Mouse (Mus musculus): Measurements from ENCODE around the gene Ski. TPM values are rescaled to one million over a fixed set of nuclear protein-coding genes. Genes with fewer than 3 reads are reported as not detected.
A peak's percentile ranks its signal among the peaks of the same experiment; 100 is the strongest.

Gene Ski
- polyA plus RNA-seq, 1 experiment from 2014 or later = 14.2 TPM

- ATAC-seq (ENCODE audit: low FRiP score) = no peak
- 83% methylated on average over 5 of the region's 5 CpGs for whole genome bisulfite sequencing
- no peak overlapping the region for H3K27ac ChIP-seq
Measured at GRCm38 (mm10) chr4:155126194-155126593, 96.2 kb downstream of the Ski start.

GRCm38 (mm10) chr4:155125310-155125709 is 97.1 kb downstream of the Ski start:
- H3K9ac ChIP-seq = no peak overlapping the region
- H3K4me2 ChIP-seq = no peak overlapping the region
- peaks cover 37% of the 10 kb centered on the region for H3K4me1 ChIP-seq
- H3K27me3 ChIP-seq = no peaks in the 10 kb centered on the region
- H3K36me3 ChIP-seq (replicated peaks) = no peaks in the 10 kb centered on the region
- H3K9me3 ChIP-seq = no peaks in the 10 kb centered on the region
- H3K4me3 ChIP-seq (replicated peaks) = no peak overlapping the region
- no peak overlapping the region for H3K27ac ChIP-seq
- no peak for ATAC-seq (ENCODE audit: low FRiP score)
- 61% methylated on average over 7 of the region's 7 CpGs for WGBS

More at GRCm38 (mm10) chr4:155126194-155126593, 96.2 kb downstream of the Ski start:
- no peaks in the 10 kb centered on the region for H3K27me3 ChIP-seq
- no peak overlapping the region for H3K4me2 ChIP-seq
- H3K9ac ChIP-seq = no peak overlapping the region
- H3K4me3 ChIP-seq (replicated peaks) = no peak overlapping the region
- H3K36me3 ChIP-seq (replicated peaks) = no peaks in the 10 kb centered on the region
- peaks cover 38% of the 10 kb centered on the region for H3K4me1 ChIP-seq
- no peaks in the 10 kb centered on the region for H3K9me3 ChIP-seq

DNA sequence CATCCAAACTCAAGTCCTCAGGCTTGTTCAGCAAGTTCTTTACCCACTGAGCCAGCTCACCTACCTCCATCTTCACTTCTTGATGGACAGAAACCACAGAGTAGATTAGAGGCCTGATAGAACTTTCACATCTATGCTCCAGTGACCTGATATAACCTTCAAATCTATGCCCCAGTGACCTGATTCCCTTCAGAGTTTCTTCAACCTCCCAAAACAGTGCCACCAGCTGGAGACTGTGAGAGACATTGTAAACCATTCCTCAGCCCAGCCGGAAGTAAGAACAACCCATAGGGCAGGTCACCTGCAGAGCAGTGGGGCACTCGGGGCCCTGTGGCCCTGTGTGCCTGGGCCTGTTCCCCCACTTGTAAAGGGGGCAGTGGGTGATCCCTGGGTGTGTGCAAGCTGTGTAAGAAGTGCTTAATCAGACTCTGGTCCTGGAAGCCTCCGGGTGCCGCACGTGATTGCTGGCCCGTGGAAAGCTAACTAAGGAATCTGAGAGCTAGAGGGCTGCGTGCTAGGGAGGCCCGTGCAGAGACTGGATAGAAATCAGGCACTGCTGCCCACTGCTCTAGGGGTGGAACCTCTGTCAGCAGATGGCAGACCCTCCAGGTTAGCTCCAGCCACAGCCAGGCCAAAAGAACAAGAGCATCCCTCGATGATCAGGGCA is 98.4 kb downstream of the Ski start:
- no peak for ATAC-seq (ENCODE audit: low FRiP score)
- no peak overlapping the region for H3K4me3 ChIP-seq (replicated peaks)
- H3K27ac ChIP-seq = no peak overlapping the region
- peaks cover 28% of the 10 kb centered on the region for H3K4me1 ChIP-seq
- no peaks in the 10 kb centered on the region for H3K27me3 ChIP-seq
- no peaks in the 10 kb centered on the region for H3K9me3 ChIP-seq
- no peak overlapping the region for H3K4me2 ChIP-seq
- H3K36me3 ChIP-seq (replicated peaks) = no peaks in the 10 kb centered on the region
- H3K9ac ChIP-seq = no peak overlapping the region
- WGBS = 82% methylated on average over 9 of the region's 9 CpGs

DNA sequence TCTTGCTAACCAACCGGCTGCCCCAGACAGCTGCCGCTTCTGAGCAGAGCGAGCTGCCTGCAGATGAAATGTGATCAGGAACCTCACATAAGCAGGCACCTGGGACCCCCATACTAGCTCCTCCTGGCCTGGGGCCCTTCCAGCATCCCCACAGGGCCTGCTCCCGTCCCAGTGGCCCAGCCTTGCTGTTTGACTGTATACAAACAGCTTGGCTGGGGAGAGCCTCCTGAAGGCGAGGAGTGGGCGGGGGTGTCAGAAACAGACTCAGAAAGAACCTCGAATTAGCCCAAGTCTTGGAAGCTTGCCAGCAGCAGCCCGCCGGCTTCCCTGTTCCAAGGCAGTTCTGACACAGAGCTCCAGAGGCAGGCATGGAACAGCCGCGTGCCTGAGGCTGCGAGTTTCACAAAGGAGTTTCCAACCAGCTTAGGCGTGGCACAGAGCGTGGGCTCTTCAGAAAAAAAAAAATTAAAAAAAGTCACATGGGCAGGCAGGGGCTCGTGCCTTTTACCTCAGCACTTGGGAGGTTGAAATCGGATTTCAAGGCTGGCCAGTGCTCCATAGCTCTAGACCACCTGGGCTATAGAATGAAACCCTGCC is 99.8 kb downstream of the Ski start:
- Histone ChIP-seq H3K4me1 (peaks cover 35% of the 10 kb centered on the region), H3K27ac (peak overlapping the region; percentile 89), H3K36me3 (replicated peaks) (no peaks in the 10 kb centered on the region), H3K27me3 (no peaks in the 10 kb centered on the region), H3K9me3 (no peaks in the 10 kb centered on the region), H3K4me2 (peak overlapping the region; percentile 17; the same call in 1 of the 2 replicates), H3K4me3 (replicated peaks) (no peak overlapping the region), H3K9ac (peak overlapping the region; percentile 47; the same call in 1 of the 2 replicates)
- ATAC-seq (ENCODE audit: low FRiP score) = peak; percentile 81
- 21% methylated on average over 16 of the region's 16 CpGs for WGBS

DNA sequence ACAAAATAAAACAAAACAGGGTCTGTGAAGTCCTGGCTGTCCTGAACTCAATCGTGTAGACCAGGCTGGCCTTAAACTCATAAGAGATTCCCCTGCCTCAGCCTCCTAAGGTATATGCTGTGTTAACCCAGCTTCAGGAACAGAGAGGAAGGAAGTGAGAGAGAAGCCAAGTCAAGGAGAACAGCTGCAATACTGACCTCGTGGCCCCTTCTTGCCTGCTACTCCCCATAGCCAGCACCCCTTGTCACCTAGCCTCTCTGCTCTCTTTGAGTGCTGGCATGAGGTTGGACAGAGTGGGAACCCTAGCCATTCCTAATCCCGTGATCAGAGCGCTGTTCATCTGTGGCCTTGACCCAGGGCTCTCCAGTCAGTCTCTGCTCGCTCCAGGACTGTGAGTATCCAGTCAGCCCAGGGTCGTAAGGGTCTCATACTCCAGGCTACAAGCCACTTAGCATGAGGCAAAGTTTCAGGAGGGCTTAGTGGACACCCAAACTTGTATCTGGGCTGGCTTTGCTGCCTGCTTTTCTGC is 100.4 kb downstream of the Ski start:
- Histone ChIP-seq H3K27ac (peak overlapping the region; percentile 89), H3K27me3 (0 out of 2 replicates have a peak, but pooled peaks cover 4% of the 10 kb centered on the region), H3K9me3 (no peaks in the 10 kb centered on the region), H3K4me1 (peaks cover 31% of the 10 kb centered on the region), H3K9ac (peak overlapping the region; percentile 47; the same call in 1 of the 2 replicates), H3K36me3 (replicated peaks) (no peaks in the 10 kb centered on the region), H3K4me3 (replicated peaks) (no peak overlapping the region), H3K4me2 (peak overlapping the region; percentile 17; the same call in 1 of the 2 replicates)
- 85% methylated on average over 6 of the region's 6 CpGs for WGBS
- no peak; the same call in 1 of the 2 replicates for ATAC-seq (ENCODE audit: low FRiP score)

- Histone ChIP-seq H3K27ac (no peak overlapping the region), H3K4me2 (no peak overlapping the region), H3K4me3 (replicated peaks) (no peak overlapping the region), H3K36me3 (replicated peaks) (no peaks in the 10 kb centered on the region), H3K4me1 (peaks cover 24% of the 10 kb centered on the region), H3K27me3 (0 out of 2 replicates have a peak, but pooled peaks cover 4% of the 10 kb centered on the region), H3K9ac (no peak overlapping the region), H3K9me3 (no peaks in the 10 kb centered on the region)
- ATAC-seq (ENCODE audit: low FRiP score) = no peak
- 95% methylated on average over 6 of the region's 6 CpGs for WGBS
Measured at GRCm38 (mm10) chr4:155121222-155121621, 101.2 kb downstream of the Ski start.

- H3K4me2 ChIP-seq = no peak overlapping the region
- no peaks in the 10 kb centered on the region for H3K9me3 ChIP-seq
- H3K4me3 ChIP-seq (replicated peaks) = no peak overlapping the region
- H3K9ac ChIP-seq = no peak overlapping the region
- H3K36me3 ChIP-seq (replicated peaks) = no peaks in the 10 kb centered on the region
- 84% methylated on average over 5 of the region's 5 CpGs for WGBS
- no peak for ATAC-seq (ENCODE audit: low FRiP score)
- no peak overlapping the region for H3K27ac ChIP-seq
- H3K27me3 ChIP-seq = 0 out of 2 replicates have a peak, but pooled peaks cover 4% of the 10 kb centered on the region
- H3K4me1 ChIP-seq = peaks cover 24% of the 10 kb centered on the region
Measured at GRCm38 (mm10) chr4:155120583-155120982, 101.8 kb downstream of the Ski start.

DNA sequence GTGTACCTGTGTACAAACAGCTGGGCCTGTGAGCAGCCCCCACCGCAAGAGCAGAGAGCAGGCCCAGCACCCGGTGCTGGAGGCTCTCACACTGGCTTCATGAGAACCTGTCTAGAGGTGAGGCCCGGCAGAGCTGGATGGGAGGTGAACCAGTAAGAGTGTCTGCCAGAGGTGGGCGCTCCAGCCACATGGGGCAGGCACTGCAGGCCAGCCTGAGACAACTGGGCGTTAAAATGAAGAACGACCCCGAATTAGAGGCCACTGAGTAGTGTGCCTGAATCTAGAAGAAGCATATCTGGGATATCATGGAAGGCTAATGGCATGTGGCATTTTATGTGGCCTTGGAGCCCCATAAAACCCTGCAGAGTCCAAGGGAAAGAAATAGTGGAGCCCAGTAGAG is 102.4 kb downstream of the Ski start:
- no peak for ATAC-seq (ENCODE audit: low FRiP score)
- Histone ChIP-seq H3K36me3 (replicated peaks) (no peaks in the 10 kb centered on the region), H3K9ac (no peak overlapping the region), H3K4me3 (replicated peaks) (no peak overlapping the region), H3K27ac (no peak overlapping the region), H3K9me3 (no peaks in the 10 kb centered on the region), H3K27me3 (0 out of 2 replicates have a peak, but pooled peaks cover 4% of the 10 kb centered on the region), H3K4me1 (peaks cover 24% of the 10 kb centered on the region), H3K4me2 (no peak overlapping the region)
- 91% methylated on average over 7 of the region's 7 CpGs for WGBS

- H3K4me3 ChIP-seq (replicated peaks) = no peak overlapping the region
- H3K4me1 ChIP-seq = peaks cover 25% of the 10 kb centered on the region
- H3K36me3 ChIP-seq (replicated peaks) = no peaks in the 10 kb centered on the region
- H3K27ac ChIP-seq = peak overlapping the region; percentile 43
- ATAC-seq (ENCODE audit: low FRiP score) = no peak
- 0 out of 2 replicates have a peak, but pooled peaks cover 4% of the 10 kb centered on the region for H3K27me3 ChIP-seq
- H3K9me3 ChIP-seq = no peaks in the 10 kb centered on the region
- no peak overlapping the region for H3K9ac ChIP-seq
- H3K4me2 ChIP-seq = no peak overlapping the region; the same call in 1 of the 2 replicates
- 54% methylated on average over 10 of the region's 10 CpGs for WGBS
Measured at GRCm38 (mm10) chr4:155118278-155118677, 104.1 kb downstream of the Ski start.

DNA sequence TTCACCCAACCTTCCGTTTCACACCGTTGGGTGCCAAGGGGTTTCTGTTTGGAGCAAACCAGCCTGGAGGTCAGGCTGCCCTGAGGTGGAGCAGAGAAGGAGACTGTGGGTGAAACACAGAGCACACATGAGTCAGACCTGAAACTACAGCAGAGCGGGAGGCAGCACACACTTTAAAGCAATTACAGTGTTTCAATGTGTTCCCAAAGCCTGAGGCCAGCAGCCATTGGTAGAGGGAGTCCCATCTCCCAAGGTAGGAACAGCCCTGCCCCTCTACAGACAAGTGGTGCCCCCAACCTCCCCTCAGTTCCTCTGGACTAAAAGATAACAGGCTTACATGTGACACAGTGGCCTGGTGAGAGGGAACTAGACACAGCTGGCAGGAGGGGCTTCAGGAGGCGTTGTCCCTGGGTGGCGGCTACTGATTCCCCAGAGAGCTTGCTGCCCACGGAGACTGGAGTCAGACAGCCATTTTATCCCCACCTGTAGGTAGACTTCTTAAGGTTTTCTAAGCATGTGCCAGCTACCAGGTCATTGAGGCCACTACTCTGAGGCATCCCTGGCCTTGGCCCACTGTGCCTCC is 104.9 kb downstream of the Ski start:
- H3K4me3 ChIP-seq (replicated peaks) = no peak overlapping the region
- H3K4me1 ChIP-seq = peaks cover 17% of the 10 kb centered on the region
- no peak overlapping the region for H3K4me2 ChIP-seq
- 81% methylated on average over 6 of the region's 6 CpGs for WGBS
- H3K27me3 ChIP-seq = 0 out of 2 replicates have a peak, but pooled peaks cover 4% of the 10 kb centered on the region
- H3K27ac ChIP-seq = no peak overlapping the region
- no peak for ATAC-seq (ENCODE audit: low FRiP score)
- no peaks in the 10 kb centered on the region for H3K9me3 ChIP-seq
- H3K9ac ChIP-seq = no peak overlapping the region
- H3K36me3 ChIP-seq (replicated peaks) = no peaks in the 10 kb centered on the region

DNA sequence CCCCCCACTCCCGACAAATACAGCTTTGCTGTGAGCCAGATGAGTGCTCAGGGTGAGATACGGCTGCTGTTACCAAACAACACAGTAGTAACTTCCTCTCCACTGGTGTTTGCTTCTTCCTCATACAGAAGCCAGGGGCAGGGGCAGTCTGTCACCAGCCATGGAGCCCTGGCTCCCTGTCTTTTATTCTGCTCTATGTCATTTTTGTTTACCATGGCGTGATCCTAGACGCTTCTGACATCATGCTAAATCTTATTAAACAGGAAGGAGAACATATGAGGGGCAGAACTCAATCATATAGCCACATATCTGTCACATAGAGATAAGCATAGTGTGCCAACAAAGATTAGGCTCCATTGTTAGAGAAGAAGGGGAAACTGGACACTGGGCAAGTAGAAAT is 105.8 kb downstream of the Ski start:
- Histone ChIP-seq H3K4me1 (peaks cover 9% of the 10 kb centered on the region), H3K9ac (no peak overlapping the region), H3K4me3 (replicated peaks) (no peak overlapping the region), H3K27me3 (0 out of 2 replicates have a peak, but pooled peaks cover 4% of the 10 kb centered on the region), H3K36me3 (replicated peaks) (no peaks in the 10 kb centered on the region), H3K4me2 (no peak overlapping the region), H3K27ac (no peak overlapping the region), H3K9me3 (no peaks in the 10 kb centered on the region)
- 91% methylated on average over 4 of the region's 4 CpGs for WGBS
- ATAC-seq (ENCODE audit: low FRiP score) = no peak

DNA sequence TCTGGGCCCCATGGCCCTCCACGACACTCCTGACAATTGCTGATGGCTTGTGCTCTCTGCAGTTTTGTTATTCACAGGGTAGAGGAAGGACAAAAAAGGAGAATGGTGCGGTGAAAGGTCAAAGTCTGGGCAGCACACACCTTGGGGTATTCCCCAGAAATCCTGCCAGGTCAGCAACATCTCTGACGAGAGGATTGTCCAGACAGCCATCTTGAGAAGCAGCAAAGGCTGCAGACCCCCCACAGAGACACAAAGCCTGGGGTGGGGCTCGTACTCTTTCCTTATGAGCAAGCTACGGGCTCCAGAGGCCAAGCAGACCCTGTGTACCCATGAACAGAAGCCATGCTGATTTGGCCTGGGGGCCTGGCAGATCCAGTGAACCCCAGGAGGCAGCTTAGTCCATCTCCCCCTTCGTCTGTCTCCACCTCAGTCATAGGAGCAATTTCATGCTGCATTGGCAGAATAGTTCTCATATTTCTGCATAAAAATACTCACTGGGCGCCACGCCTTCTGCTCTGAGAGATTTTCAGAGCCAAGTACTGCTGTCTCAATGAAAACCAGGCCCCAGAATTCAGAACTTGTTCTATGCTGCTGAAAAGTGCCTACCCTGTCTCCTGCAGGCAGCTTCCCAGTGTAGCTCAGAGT is 108.5 kb downstream of the Ski start:
- 0 out of 2 replicates have a peak overlapping the region, but pooled peaks have one; percentile 5 for H3K27ac ChIP-seq
- H3K4me2 ChIP-seq = no peak overlapping the region
- 0 out of 2 replicates have a peak, but pooled peaks cover 4% of the 10 kb centered on the region for H3K27me3 ChIP-seq
- WGBS = 69% methylated on average over 8 of the region's 8 CpGs
- no peak overlapping the region for H3K4me3 ChIP-seq (replicated peaks)
- H3K36me3 ChIP-seq (replicated peaks) = no peaks in the 10 kb centered on the region
- H3K4me1 ChIP-seq = peaks cover 9% of the 10 kb centered on the region
- H3K9ac ChIP-seq = no peak overlapping the region
- ATAC-seq (ENCODE audit: low FRiP score) = no peak
- H3K9me3 ChIP-seq = no peaks in the 10 kb centered on the region
